Mouse (Mus musculus): ENCODE measurements around the gene Vezf1.
A peak's percentile ranks its signal among the peaks of the same experiment; 100 is the strongest.

Vezf1 gene

DNA sequence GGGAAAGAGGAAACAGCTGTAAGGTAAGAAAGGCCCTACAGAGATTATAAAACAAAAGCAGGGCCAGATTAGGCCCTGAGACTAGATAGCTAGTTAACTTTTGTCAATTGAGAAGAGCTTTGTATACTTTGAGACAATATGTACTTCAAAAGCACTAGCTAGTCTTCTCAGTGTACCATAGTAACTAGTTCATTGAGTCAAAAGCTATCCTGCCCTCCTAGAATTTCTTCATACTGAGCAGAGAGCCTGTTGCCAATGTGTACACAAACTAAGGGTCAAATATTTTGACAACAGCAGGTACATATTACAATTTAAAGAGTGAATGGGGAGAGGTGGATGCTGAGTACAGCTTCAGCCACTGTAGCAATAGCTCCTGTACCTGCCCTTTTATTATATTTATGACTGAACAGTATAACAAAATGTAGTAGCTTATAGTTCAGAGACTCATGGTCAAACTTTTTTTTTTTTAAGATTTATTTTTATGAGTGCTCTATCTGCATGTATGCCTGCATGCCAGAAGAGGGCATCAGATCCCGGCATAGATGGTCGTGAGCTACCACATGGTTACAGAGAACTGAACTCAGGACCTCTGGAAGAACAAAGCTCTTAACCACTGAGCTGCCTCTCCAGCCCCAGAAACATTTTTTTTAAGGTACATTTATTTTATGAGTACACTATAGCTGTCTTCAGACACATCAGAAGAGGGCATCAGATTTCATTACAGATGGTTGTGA, 6.0 kb upstream of the Vezf1 start:
- no peaks in the 10 kb centered on the region for H3K9me3 ChIP-seq (ENCODE audit: low read length)
- peaks cover under 1% of the 10 kb centered on the region; the same call in 1 of the 2 replicates for H3K4me1 ChIP-seq (replicated peaks; ENCODE audit: low read depth, low read length)
- no peak overlapping the region for H3K4me3 ChIP-seq (replicated peaks; ENCODE audit: low read length)
- TF ChIP-seq POU5F1 (IDR thresholded peaks at IDR 0.05; ENCODE audit: borderline replicate concordance, low read length) (no peak), CTCF (conservative IDR thresholded peaks at IDR 0.05; ENCODE audit: low read length) (no peak), NANOG (IDR thresholded peaks at IDR 0.05; ENCODE audit: borderline replicate concordance, low read length) (no peak)
- no peaks in the 10 kb centered on the region for H3K36me3 ChIP-seq (ENCODE audit: insufficient read depth, low read length)
- peaks cover 8% of the 10 kb centered on the region for H3K27me3 ChIP-seq (ENCODE audit: insufficient read depth, low read length)

- Histone ChIP-seq H3K9me3 (ENCODE audit: low read length) (no peaks in the 10 kb centered on the region), H3K27me3 (ENCODE audit: insufficient read depth, low read length) (peaks cover 33% of the 10 kb centered on the region), H3K4me1 (replicated peaks; ENCODE audit: low read depth, low read length) (peaks cover 17% of the 10 kb centered on the region), H3K4me3 (replicated peaks; ENCODE audit: low read length) (no peak overlapping the region), H3K36me3 (ENCODE audit: insufficient read depth, low read length) (no peaks in the 10 kb centered on the region)
- TF ChIP-seq CTCF (conservative IDR thresholded peaks at IDR 0.05; ENCODE audit: low read length) (no peak), NANOG (IDR thresholded peaks at IDR 0.05; ENCODE audit: borderline replicate concordance, low read length) (no peak), POU5F1 (IDR thresholded peaks at IDR 0.05; ENCODE audit: borderline replicate concordance, low read length) (no peak)
These were observed 2.3 kb upstream of the Vezf1 start for GRCm38 (mm10) chr11:88065732-88066131.

DNA sequence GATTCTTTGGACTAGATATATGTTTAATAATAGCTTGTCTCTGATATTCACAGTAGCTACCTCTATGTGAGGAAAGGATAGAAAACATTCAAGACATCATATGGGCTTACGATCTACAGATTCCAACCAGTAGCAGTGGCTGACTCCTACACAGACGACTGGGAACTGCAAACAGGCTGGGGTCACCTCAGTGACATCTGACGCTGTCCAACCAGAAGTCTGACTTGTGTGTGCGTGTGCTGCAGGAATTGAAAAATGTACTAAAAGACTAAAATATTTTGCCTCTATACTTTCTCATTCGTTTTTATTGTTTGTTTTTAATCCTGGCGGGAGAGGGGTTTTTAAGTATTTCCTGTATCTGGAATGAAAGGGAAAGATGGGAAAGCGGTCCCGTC, 891 bp upstream of the Vezf1 start:
- peaks cover 17% of the 10 kb centered on the region for H3K4me1 ChIP-seq (replicated peaks; ENCODE audit: low read depth, low read length)
- no peaks in the 10 kb centered on the region for H3K9me3 ChIP-seq (ENCODE audit: low read length)
- TF ChIP-seq POU5F1 (IDR thresholded peaks at IDR 0.05; ENCODE audit: borderline replicate concordance, low read length) = no peak
- TF ChIP-seq NANOG (IDR thresholded peaks at IDR 0.05; ENCODE audit: borderline replicate concordance, low read length) = no peak
- no peak for TF ChIP-seq CTCF (conservative IDR thresholded peaks at IDR 0.05; ENCODE audit: low read length)
- H3K4me3 ChIP-seq (replicated peaks; ENCODE audit: low read length) = peak overlapping the region; percentile 86
- H3K36me3 ChIP-seq (ENCODE audit: insufficient read depth, low read length) = no peaks in the 10 kb centered on the region
- H3K27me3 ChIP-seq (ENCODE audit: insufficient read depth, low read length) = peaks cover 47% of the 10 kb centered on the region

DNA sequence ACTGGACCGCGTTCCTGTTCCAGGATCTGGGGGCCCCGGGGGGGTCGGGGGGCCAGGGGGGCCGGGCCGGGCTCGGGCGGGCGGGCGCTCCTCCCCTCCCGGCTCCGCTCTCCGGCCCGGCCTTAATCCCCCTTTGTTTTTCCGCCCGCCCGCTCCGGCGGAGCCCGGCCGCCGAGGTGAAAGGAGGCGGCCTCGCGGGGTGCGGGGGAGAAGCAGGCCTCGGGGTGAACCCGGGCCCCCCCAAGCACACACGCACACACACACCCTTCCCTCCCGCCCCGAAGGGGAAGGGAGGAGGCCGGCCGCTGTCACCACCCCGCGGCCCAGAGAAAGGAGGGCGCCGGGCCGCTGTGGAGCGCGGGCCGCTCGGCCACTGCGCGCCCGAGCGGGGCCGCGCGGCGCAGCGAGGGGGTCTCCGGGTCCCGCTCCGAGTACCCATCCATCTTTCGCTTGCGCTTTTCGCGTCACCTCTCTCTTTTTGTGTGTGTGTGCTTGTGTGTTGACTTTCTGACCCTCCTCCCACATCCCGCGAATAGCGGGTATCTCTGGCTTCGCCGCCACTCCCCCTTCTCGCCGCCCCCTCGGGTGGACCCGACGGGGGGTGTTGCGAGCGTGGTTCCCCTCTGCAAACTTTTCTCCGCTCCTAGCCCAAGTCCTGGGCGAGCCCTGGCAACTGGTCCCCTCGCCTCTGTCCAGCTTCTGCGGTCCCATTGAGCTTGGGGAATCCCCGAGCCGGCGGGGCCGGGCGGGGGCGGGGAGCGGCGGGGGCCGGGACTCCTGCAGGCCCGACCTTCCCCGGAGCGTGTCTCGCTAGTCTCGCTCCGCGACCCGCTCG, 549 bp downstream of the Vezf1 start:
- Histone ChIP-seq H3K9me3 (ENCODE audit: low read length) (no peaks in the 10 kb centered on the region), H3K27me3 (ENCODE audit: insufficient read depth, low read length) (peaks cover 48% of the 10 kb centered on the region), H3K4me3 (replicated peaks; ENCODE audit: low read length) (peak overlapping the region; percentile 86), H3K4me1 (replicated peaks; ENCODE audit: low read depth, low read length) (peaks cover 23% of the 10 kb centered on the region), H3K36me3 (ENCODE audit: insufficient read depth, low read length) (peaks cover 7% of the 10 kb centered on the region)
- TF ChIP-seq NANOG (IDR thresholded peaks at IDR 0.05; ENCODE audit: borderline replicate concordance, low read length) (no peak), CTCF (conservative IDR thresholded peaks at IDR 0.05; ENCODE audit: low read length) (no peak), POU5F1 (IDR thresholded peaks at IDR 0.05; ENCODE audit: borderline replicate concordance, low read length) (no peak)

DNA sequence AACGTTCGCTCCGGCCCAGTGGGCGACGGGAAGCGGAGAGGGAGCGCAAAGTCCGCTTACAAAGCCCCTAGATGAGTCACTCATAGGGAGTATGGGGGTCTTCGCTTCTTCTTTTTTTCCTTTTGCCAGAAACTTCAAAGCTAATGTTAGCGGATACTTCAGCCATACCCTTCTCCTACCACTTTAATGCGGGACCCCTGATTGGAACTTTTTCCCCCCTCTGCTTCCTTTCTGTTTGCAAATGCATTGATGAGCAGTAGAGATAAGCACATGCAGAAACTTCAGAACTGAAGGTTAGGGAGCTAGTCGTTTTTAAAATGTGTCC, 1.1 kb downstream of the Vezf1 start:
- Histone ChIP-seq H3K9me3 (ENCODE audit: low read length) (no peaks in the 10 kb centered on the region), H3K4me1 (replicated peaks; ENCODE audit: low read depth, low read length) (peaks cover 24% of the 10 kb centered on the region), H3K36me3 (ENCODE audit: insufficient read depth, low read length) (peaks cover 10% of the 10 kb centered on the region), H3K27me3 (ENCODE audit: insufficient read depth, low read length) (peaks cover 49% of the 10 kb centered on the region), H3K4me3 (replicated peaks; ENCODE audit: low read length) (peak overlapping the region; percentile 86)
- TF ChIP-seq CTCF (conservative IDR thresholded peaks at IDR 0.05; ENCODE audit: low read length) (no peak), NANOG (IDR thresholded peaks at IDR 0.05; ENCODE audit: borderline replicate concordance, low read length) (no peak), POU5F1 (IDR thresholded peaks at IDR 0.05; ENCODE audit: borderline replicate concordance, low read length) (no peak)

DNA sequence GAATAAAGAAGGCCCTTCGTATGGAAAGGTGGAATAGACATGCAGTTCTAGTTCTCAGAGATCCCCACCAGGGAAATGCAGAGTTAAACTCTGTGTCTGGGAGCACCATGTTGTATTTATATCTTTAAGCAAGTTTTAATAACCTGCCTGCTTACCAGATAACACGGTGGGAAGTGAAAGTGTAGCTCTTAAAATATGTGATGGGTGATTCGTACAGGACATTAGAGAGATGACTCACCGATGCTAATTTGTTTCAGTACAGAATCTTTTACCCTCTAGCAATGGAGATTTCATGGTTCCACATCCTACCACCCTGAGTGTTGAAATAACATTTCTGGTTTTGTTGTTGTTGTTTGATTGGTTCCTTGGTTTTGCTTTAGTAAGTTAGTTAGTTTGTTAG, 2.3 kb downstream of the Vezf1 start:
- Histone ChIP-seq H3K4me3 (replicated peaks; ENCODE audit: low read length) (no peak overlapping the region), H3K9me3 (ENCODE audit: low read length) (no peaks in the 10 kb centered on the region), H3K36me3 (ENCODE audit: insufficient read depth, low read length) (peaks cover 14% of the 10 kb centered on the region), H3K27me3 (ENCODE audit: insufficient read depth, low read length) (peaks cover 47% of the 10 kb centered on the region), H3K4me1 (replicated peaks; ENCODE audit: low read depth, low read length) (peaks cover 29% of the 10 kb centered on the region)
- TF ChIP-seq NANOG (IDR thresholded peaks at IDR 0.05; ENCODE audit: borderline replicate concordance, low read length) (no peak), POU5F1 (IDR thresholded peaks at IDR 0.05; ENCODE audit: borderline replicate concordance, low read length) (no peak), CTCF (conservative IDR thresholded peaks at IDR 0.05; ENCODE audit: low read length) (no peak)

DNA sequence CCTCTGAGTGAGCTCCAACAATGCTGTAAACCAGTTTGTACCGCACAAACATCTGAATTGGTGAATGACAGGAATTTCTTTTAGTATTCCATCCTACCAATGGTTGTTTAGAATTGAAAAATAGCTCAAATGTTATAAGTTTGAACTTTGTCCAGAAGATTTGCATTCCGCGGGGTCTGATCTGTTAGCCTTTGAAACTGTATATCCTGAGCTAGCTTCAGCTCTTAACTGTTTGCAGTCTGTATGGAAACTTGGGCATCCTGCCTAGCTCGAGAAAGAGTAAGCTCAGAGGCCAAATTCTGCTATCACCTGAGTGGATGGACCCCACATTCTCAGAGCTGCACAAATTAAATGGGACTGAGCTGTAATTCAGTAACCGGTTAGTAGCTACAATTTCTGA, 3.0 kb downstream of the Vezf1 start:
- H3K4me1 ChIP-seq (replicated peaks; ENCODE audit: low read depth, low read length) = peaks cover 36% of the 10 kb centered on the region
- H3K9me3 ChIP-seq (ENCODE audit: low read length) = no peaks in the 10 kb centered on the region
- no peak overlapping the region for H3K4me3 ChIP-seq (replicated peaks; ENCODE audit: low read length)
- H3K36me3 ChIP-seq (ENCODE audit: insufficient read depth, low read length) = peaks cover 16% of the 10 kb centered on the region
- peaks cover 47% of the 10 kb centered on the region for H3K27me3 ChIP-seq (ENCODE audit: insufficient read depth, low read length)
- TF ChIP-seq CTCF (conservative IDR thresholded peaks at IDR 0.05; ENCODE audit: low read length) (no peak), NANOG (IDR thresholded peaks at IDR 0.05; ENCODE audit: borderline replicate concordance, low read length) (no peak), POU5F1 (IDR thresholded peaks at IDR 0.05; ENCODE audit: borderline replicate concordance, low read length) (no peak)

GRCm38 (mm10) chr11:88073343-88073875, 5.3 kb downstream of the Vezf1 start:
- Histone ChIP-seq H3K9me3 (ENCODE audit: low read length) (no peaks in the 10 kb centered on the region), H3K4me3 (replicated peaks; ENCODE audit: low read length) (no peak overlapping the region), H3K36me3 (ENCODE audit: insufficient read depth, low read length) (peaks cover 35% of the 10 kb centered on the region), H3K27me3 (ENCODE audit: insufficient read depth, low read length) (peaks cover 35% of the 10 kb centered on the region), H3K4me1 (replicated peaks; ENCODE audit: low read depth, low read length) (peaks cover 30% of the 10 kb centered on the region)
- TF ChIP-seq CTCF (conservative IDR thresholded peaks at IDR 0.05; ENCODE audit: low read length) (no peak), POU5F1 (IDR thresholded peaks at IDR 0.05; ENCODE audit: borderline replicate concordance, low read length) (no peak), NANOG (IDR thresholded peaks at IDR 0.05; ENCODE audit: borderline replicate concordance, low read length) (no peak)

Measured in E14TG2a.4 (cell line).